Mouse (Mus musculus) liver (tissue): ENCODE measurements around the gene Itgb1bp1.

ENCODE experiments used
- DNase-seq: peaks from one replicate; pipeline ENCODE4 v3.0.0-alpha.2; 2020; ENCODE audit warnings: mixed read lengths

Itgb1bp1 gene

DNA sequence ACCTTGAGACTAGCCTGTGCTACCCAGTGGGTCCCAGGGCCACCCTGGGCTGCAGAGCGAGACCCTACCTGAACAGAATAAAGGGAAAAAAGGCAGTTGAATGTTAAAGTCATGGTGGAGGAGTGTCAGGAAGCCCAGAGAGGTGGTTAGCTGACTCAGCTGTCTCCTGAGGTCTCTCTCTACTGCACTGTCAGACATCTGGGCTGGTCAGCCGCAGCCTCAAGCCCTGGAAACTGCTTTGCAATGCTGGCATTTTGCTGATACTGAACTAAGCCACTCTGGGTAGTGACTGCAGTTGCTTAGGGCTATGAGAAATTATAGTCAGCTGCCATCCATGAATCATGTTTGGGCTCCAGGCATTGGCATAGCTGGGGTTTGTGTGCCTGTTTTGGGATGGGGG is 51.5 kb downstream of the Itgb1bp1 start:
- no peak for DNase-seq

DNA sequence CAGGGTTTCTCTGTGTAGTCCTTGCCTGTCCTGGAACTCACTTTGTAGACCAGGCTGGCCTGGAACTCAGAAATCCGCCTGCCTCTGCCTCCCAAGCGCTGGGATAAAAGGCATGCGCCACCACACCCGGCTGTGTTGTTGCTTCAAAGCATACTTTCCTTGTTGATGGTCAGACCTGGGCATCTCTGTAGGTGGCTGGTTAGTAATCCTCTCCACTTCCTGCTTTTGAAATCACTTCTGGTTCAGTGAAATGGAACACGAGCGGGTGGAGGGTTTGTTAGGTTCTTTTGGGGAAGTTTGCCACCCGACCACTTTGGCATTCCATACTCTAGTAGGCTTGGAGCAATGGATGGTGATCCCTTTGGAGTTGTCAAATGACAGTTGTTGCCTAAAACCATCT is 52.4 kb downstream of the Itgb1bp1 start:
- no peak for DNase-seq

DNA sequence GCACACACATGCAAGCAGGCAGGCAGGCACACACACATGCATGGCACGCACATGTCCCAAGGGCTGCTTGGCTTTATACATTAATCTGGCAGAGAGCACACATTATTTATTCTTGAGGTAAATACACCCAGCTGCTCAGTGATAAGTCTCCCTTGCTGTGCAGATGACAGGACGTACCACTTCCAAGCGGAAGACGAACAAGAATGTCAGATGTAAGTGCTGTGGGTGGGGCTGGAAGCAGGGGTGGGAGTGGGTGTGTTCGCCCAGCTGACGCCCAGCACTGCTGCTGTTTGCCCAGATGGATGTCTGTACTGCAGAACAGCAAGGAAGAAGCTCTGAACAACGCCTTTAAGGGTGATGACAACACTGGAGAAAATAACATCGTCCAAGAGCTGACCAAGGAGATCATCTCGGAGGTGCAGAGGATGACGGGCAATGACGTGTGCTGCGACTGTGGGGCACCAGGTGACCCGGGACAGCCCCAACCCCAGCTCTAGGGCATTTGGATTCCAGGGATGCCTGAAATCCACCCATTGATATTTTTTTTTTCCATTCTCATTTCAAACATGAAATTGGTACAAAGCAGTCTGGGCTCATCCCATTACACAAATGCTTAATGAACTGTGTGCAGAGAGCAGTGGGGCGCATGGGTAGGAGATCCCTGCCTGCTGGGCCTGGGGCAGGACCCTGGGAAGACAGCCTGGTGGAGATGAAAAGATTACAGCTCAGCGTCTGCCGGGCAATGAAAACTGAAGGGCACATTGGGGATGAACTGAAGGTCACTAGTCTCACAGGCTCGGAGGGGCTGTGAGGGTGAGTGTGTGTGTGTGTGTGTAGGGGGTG is 56.8 kb downstream of the Itgb1bp1 start:
- peak; percentile 67 for DNase-seq

DNA sequence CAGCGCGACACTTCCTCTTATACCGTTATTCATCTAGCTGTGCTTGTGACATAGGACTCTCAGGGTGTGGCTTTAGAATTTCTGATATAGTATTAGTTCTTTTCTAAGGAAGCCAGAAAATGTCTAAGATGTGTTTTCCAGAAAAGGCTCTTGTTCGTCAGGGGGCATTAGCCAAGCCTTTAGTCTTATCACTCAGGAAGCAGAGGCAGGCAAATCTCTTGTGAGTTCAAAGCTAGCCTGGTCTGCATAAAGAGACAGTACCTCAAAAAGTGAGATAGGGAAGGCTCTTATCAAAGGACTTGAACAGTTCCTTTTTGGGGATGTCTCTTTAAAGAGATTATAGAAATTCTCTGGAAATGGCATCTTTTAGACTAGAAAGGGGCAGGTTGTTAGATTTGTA is 57.4 kb downstream of the Itgb1bp1 start:
- no peak for DNase-seq

DNA sequence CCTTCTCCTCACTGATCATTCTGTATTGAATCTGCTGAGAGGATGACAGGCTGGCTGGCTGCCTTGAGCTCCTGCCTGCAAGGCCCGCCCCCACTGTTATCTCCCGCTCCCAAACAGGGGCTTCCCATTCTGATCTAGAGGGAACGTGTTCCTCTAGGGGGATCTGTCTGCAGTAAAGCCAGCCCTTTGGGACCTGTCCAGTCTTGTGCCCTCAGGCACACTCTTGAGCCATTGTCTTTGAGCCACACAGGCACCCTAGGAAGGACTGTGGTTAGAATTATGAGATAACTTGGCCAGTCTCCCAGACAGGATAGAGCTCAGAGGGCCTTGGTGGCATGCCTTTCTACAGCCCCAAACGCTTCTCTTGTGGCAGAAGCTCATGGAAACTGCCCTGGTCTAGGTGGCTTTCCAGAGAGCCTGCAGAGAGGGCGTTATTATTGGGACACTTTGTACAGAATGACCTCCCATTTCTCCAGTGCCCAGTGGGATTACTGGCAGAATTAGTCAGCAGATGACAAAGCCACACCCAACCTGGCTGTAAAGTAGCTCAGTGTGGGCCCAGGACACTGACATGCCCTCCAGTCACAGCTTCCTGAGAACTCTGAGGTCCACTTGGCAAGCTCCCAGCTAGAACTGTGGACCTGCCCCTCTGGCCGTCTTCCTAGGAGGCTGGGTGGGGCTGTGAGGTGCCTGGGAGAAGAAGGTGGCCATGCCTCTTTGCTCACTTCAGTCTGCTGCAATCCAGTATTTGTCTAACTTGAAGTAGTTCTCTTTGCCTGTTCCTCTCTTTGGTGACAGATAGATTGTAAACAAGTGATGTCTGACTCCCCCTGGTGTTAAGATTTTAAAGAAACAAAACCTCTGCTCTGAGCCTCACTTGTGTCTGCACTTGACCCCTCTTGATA is 58.8 kb downstream of the Itgb1bp1 start:
- DNase-seq, result peak; percentile 69

DNA sequence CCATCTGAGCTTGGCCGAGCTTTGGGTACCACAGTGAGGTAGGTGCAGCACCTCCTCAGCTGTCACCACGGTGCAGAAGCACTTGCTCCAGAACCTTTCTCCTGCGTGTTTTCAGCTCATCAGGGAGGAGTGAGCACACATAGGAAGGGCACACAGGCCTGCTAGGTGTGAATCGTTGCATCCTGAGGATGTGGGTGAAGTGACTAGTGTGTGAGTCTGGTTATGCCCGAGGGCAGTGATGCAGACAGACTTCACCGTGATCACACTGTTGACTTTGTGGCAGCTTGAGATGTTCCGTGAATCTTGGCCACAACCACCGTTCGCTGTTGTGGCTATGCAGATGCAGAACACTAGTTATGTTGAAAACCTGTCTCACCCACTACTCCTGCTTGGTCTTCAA is 59.8 kb downstream of the Itgb1bp1 start:
- DNase-seq, result no peak

DNA sequence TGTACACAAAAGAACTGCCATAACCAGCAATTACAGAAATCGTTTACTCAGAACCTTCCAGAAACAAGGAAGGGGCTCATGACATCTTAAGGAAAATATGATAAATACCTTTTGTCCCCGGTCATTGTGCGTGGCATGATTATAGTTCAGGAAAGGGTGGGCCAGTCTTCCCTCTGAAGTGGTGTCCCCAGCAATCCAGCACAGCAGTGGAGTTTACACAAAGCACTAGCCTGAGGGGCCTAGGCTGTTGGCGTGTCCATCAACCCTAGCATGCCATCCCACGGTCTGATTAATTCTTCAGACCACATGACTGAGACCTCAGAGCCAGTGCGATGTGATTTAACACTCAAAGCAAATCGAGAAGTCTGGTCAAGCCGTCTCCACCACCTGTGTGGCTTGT is 60.7 kb downstream of the Itgb1bp1 start:
- no peak for DNase-seq

DNA sequence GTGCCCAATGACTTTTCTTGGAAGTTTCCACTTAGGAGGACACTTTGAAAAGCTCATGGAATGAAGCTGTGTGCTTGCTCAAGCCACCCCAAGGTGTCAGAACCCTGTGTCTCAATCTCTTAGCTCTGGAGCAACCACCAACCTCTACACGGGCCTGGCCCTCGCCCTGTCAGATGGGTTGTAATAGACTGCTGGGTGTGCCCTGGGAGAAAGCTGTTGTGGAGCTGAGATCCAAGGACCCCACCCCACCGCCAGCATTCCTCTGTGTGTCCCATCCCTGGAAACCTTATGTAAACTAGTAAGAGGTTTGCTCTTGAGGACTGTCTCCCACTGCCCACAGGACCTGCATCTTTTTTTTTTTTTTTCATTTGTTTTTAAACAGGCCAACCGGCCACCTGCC is 62.2 kb downstream of the Itgb1bp1 start:
- no peak for DNase-seq

DNA sequence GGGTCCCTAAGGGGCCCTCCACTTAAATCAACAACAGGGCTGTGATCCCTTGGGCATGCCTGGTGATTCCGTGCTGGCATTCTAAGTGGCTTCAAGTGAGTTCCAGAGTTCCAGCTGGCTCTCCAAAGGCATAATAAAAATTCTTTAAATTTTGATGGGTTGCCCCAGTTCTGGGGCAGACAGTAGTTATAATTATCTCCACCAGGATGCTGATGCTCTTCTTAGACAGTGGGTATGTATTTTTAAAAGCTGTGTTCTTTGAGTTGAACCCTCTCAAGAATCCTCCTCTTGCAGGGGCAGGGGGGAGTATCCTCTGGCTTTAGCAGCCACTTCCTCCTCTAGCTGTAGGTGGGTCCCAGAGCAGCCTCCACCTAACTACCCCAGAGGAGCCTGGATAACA is 65.5 kb downstream of the Itgb1bp1 start:
- DNase-seq, result no peak

DNA sequence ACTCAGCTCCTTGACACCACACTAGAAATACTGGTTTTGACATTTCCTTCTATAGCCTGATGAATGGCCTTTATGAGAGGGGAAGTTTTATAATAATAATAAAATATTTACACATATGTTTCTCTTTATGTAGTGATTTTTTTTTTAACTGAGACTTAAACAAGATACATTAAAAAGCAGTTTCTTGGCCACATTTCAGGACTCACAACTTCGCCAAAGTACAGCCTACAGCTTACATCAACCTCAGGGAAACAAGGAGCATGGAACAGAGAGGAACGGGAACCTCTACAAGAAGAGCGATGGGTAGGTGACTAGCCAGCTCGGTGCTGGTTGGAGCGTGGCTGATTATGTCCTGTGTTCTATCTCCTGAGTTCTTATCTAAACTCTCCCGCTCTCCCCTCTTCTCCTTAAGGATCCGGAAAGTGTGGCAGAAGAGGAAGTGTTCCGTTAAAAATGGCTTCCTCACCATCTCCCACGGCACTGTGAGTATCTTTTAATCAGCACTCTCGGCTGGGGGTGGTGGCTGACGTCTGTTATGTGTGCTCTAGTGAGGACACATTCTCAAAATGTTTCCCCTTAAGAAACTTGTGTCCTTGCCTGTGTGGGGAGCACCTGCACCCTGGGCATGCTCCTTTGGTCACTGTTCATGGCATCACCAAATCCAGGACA is 68.2 kb downstream of the Itgb1bp1 start:
- no peak for DNase-seq

DNA sequence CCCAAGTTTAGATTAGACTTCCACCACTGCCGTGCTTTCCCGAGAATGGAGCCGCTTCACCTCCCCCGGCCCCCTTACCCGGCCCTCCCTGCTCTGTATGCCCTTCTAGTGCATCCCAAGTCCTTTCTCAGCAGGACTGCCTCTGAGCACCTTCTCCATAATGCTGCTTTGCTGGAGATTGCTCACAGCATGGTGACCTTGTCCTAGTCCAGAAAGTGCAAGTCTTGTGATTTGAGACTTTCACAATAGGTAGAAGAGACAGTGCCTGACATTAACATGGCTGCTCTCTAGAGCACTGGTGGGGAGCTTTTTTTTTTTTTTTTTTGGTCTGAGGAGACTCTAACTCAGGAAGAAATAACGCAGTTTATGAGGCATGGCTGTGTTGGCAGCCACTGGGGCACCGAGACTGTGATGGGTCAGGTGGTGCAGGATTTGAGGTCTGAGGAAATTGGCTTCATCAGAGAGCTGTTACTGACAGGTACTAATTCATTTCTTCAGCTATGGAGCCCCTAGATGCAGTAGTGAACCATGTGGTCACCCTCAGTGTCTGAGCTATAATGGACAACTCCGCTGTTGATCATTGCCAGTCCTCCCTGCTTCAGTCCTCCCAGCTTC is 71.4 kb downstream of the Itgb1bp1 start:
- DNase-seq, result no peak

DNA sequence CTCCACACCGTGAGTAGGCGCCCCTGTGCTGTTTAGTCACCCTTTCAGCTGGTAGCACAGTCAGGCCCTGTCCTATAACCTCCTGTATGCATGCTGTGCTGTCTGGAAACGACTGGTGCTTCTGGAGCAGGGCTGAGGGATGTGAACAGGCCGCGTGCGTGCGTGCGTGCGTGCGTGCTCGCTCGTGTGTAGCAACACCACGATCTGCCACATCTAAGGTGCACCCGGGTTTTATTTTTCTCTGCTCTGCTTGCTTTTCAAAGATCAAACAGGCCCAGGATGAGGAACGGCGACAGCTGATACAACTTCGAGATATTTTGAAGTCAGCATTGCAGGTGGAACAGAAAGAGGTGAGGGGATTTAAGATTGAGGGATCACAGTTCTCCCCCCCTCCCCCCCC is 73.2 kb downstream of the Itgb1bp1 start:
- no peak for DNase-seq

DNA sequence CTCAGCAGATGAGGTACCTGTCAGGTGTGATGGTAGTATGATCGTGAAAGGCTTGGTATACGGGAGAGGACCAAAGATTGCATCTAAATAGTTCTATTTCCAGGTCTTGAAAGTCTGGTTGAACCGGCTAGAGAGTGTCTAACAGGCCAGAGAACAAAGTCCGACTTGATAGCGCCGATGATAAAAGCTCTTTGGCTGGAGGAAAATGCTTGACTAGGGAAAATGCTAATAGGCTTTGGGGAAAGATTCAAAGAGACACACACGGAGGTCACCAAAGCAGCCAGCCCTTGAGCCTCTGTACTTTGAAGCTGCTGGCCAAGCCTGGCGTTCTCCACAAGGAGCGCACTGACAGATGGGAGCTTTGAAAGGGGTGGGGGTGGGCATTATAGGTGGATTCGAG is 76.8 kb downstream of the Itgb1bp1 start:
- no peak for DNase-seq

DNA sequence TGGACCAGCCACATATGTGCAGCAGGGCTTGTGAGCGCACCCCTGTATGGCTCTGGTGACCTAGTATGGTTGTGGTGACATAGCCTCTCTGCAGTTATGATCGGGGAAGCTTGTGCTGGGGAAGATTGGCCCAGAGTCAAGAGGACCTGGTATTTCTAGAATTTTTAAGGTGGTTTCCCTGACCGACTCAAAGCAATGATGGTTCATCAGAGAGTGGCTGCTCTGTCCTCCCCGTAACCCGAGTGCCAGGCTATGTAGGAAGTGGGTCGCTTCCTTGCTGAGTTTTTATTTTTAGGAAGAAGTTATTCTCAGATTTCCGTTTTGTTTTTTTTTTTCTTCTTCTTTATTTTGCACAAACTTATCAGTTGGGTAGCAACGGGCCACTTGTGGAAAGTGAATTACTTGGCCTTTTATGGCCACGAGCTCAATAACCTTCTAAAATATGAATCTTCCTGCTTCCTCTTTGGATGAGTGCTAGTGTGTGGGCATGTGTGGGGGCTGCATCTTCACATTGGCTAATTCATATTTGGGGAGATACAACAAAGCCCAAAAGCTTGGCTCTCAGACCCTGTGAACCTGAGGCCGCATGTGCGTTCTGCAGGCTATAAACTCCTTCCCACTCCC is 77.8 kb downstream of the Itgb1bp1 start:
- DNase-seq, result no peak

DNA sequence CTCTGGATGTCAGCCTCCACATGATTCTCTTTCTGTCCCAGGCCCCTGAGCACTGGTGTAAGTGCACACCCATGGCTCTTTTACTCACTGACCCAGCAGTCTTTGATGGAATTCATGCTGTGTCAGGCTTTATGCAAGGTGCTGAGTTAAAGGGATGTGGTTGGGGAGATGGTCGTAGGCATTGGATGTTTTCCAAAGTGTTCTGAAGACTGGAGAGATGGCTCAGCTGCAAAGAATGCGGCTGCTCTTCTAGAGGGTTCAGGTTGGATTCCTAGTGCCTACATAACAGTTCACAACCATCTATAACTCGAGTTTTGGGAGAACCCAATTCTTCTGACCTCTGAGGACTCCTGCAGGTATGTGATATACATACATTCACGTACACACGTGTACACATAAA is 78.7 kb downstream of the Itgb1bp1 start:
- DNase-seq, result no peak

DNA sequence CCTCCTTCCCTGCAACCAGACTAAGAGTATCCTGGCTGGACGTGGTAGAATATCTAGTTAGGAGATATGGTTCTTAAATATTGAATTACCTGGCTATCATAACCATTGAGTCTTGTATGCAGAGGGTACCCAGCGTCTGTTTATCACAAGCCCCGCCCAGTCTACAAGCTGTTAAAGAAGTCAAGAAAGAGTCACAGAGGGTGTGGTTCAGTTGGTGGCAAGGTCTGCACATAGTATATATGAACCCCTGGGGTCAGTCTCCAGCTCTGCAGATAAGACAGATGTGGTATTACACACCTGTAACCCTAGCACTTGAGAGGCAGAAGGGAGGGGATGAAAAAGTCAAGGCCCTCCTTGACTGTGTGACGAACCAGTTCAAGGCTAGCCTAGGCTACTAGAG is 80.3 kb downstream of the Itgb1bp1 start:
- DNase-seq, result peak; percentile 40

DNA sequence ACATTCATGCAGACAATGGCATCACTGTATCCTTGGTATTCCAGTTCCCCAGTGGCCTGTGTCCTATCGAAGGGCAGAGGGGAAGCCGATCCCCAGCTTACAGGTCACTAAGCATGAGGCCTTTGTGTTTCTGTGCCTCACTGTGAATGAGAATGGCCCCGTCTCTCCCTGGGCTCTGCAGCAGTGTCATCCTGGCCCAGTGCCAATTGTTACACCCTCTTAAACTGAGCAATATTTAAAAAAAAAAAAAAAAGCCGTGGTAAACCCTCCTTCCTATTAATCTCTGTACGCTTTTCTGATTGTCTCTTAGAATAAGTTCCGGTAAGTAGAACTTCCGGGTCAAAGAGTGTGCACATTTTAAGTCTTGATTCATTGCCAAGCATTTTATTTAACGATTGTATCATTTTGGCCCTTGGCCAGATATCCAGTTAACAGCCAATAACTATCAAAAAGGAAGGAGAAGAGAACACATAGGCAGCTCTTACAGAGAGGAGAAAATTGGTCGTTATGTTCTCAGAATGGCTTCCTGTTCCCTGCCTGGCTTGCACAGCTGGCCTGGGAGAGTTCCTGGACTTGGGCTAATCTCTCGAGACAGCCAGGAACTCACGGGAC is 81.3 kb downstream of the Itgb1bp1 start:
- DNase-seq, result peak; percentile 27

DNA sequence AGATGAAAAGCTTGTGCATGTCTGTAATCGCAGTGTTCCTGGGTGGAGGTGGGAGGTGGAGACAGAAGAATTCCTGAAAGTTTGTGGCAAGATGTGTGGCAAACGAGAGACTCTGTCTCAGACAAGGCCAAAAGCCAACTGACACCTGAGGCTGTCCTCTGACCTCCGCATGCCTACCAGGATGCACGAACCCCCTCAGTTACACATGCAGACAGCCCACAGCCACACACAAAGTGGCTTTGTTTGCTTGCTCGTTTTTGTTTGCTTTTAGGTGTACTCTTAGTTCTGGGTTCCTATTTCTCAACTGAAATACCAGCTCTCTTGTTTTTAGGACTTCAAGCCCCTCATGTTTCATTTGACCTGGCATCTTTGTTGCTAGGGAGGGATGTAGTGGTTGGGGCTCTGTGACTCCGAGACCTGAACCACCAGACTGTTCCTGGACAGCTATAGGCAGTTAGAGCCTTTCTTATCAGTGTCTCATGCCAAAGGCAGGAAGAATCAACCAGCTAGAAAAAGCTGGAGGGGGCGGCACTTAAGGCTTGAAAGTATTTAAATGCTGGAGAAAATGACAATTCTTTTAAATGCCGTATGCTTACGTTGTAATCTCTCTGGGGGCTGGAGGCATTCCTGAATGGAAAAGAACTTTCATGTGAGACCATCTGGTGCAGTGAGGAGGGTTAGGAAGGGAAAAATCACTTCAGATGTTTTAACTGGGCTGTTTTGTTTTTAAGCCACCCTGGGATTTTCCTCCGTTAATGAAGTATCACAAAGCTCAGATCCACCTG is 84.4 kb downstream of the Itgb1bp1 start:
- no peak for DNase-seq

DNA sequence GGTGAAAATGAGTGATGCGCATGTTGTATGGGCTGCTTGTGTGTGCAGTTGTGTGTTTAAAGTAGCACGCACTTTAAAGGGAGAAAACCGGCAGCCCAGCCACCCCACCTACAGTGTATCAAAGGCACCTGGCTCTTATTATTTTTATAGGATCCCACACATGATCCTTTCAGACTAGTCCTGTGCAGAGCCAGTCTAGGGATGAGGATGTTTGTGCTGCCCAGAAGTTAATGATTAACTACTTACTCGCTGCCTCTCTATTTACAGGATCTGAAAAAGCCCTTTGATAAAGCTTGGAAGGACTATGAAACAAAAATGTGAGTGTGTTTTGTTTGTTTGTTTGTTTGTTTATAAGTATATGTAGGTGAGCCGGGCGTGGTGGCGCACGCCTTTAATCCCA is 85.5 kb downstream of the Itgb1bp1 start:
- no peak for DNase-seq

DNA sequence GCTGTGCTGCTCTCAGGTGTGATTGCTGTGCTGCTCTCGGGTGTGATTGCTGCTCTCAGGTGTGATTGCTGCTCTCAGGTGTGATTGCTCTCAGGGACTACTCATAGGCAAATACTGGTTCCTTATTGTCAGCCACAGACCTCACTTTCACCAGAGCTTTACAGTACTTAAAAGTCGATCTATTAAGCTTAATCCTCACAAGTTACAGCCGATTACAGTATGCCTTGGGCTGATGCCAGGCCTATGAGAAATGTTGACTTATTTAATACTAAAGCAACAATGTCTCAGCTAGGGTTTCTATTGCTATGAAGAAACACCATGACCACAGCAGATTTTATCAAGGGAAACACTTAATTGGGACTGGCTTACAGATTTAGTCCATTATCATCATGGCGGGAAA is 89.7 kb downstream of the Itgb1bp1 start:
- no peak for DNase-seq

DNA sequence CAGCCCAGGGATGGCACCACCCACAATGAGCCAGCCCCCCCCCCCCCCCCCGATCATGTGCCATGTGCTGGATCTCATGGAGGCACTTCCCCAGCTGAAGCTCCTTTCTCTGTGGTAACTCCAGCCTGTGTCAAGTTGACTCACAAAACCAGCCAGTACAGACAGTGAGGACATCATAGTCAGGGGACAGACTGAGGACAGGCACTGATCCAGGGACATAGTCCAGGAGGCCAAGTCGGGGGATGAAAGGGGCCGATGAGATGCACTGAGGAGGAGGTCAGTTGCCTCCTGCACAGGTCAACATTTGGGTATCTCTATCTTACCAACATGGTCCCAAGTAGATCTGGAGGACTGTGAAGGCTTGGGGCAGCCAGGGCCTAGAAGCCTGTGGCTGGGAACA is 90.6 kb downstream of the Itgb1bp1 start:
- DNase-seq, result no peak
